ENCODE assay signal across 22 mouse cellular contexts in genomic region chr3:63637913-63638312, GRCm38 (mm10).
A peak's percentile ranks its signal among the peaks of the same experiment; 100 is the strongest.
DNase-seq lines count a peak whose midpoint lies in the region; ATAC-seq lines count a peak whose summit lies in the region.
"Had no signal": no experiment of that assay in that cellular context is flagged by ENCODE, and none has a peak within 500 bp of the region (broad histone marks: within the 10 kb centered on the region; RNA-seq: fewer than 3 reads in every experiment).

No protein-coding gene starts in this region.

- no peak overlapping the region for H3K27ac ChIP-seq in neural tube, embryonic 12.5 days
- no peak overlapping the region for H3K27ac ChIP-seq in neural tube, embryonic 15.5 days (replicated peaks)
- H3K27ac ChIP-seq: forebrain, embryonic 10.5 days; heart, adult 2 months; kidney, embryonic 15.5 days; liver, embryonic 13.5 days; neural tube, embryonic 13.5 days; stomach, embryonic 15.5 days had no signal

- no peak overlapping the region for H3K4me2 ChIP-seq in neural tube, embryonic 12.5 days (replicated peaks)
- H3K4me2 ChIP-seq in neural tube, embryonic 15.5 days: no peak overlapping the region
- H3K4me2 ChIP-seq: kidney, embryonic 15.5 days; liver, embryonic 13.5 days; neural tube, embryonic 13.5 days; stomach, embryonic 15.5 days had no signal

- WGBS in neural tube, embryonic 12.5 days: 82% methylated on average over 5 of the region's 5 CpGs
- 71% methylated on average over 5 of the region's 5 CpGs for WGBS in neural tube, embryonic 15.5 days

- H3K9me3 ChIP-seq in neural tube, embryonic 12.5 days: no peaks in the 10 kb centered on the region
- no peaks in the 10 kb centered on the region for H3K9me3 ChIP-seq in neural tube, embryonic 15.5 days (replicated peaks)
- H3K9me3 ChIP-seq: forebrain, embryonic 10.5 days; kidney, embryonic 15.5 days; liver, embryonic 13.5 days; neural tube, embryonic 13.5 days; stomach, embryonic 15.5 days had no signal

- H3K4me3 ChIP-seq in neural tube, embryonic 12.5 days: no peak overlapping the region
- no peak overlapping the region for H3K4me3 ChIP-seq in neural tube, embryonic 15.5 days (replicated peaks)
- H3K4me3 ChIP-seq: forebrain, embryonic 10.5 days; heart, adult 2 months; kidney, embryonic 15.5 days; liver, embryonic 13.5 days; neural tube, embryonic 13.5 days; stomach, embryonic 15.5 days had no signal

- H3K4me1 ChIP-seq in neural tube, embryonic 12.5 days: no peaks in the 10 kb centered on the region
- 0 out of 2 replicates have a peak, but pooled peaks cover 4% of the 10 kb centered on the region for H3K4me1 ChIP-seq in neural tube, embryonic 15.5 days
- H3K4me1 ChIP-seq: forebrain, embryonic 10.5 days; kidney, embryonic 15.5 days; liver, embryonic 13.5 days; stomach, embryonic 15.5 days had no signal

- peak; percentile 81 for ATAC-seq in frontal cortex, adult (ENCODE audit: low TSS enrichment)
- ATAC-seq in neural tube, embryonic 12.5 days (ENCODE audit: low FRiP score, low read depth): 0 out of 2 replicates have a peak, but pooled peaks have one; percentile 41
- ATAC-seq in neural tube, embryonic 15.5 days (ENCODE audit: low FRiP score): no peak

- H3K27me3 ChIP-seq in neural tube, embryonic 12.5 days (replicated peaks): no peaks in the 10 kb centered on the region
- no peaks in the 10 kb centered on the region for H3K27me3 ChIP-seq in neural tube, embryonic 15.5 days (replicated peaks)
- H3K27me3 ChIP-seq: kidney, embryonic 15.5 days; liver, embryonic 13.5 days; neural tube, embryonic 13.5 days; stomach, embryonic 15.5 days had no signal

- no peak for DNase-seq in frontal cortex, postnatal 25 days (ENCODE audit: low spot score in 2 of 2)
- peak; percentile 8 to 34 for DNase-seq in layer of hippocampus, adult 18-20 months (ENCODE audit: low spot score in 2 of 2)
- no peak for DNase-seq in layer of hippocampus, adult 9-10 months (ENCODE audit: low spot score)
- DNase-seq in layer of hippocampus, postnatal 36 days: peak; percentile 4 to 19
- DNase-seq in heart, adult 8-10 months (ENCODE audit: low spot score): no peak
- DNase-seq: adrenal gland, postnatal 10 days; cerebellum, adult 9-11 months; gastrocnemius, postnatal 36 days; heart, adult 2 months; kidney, adult 11 months; kidney, postnatal 36 days; liver, embryonic 13.5 days; lung, adult 2 months; thymus, adult 18-20 months; thymus, postnatal 4 days had no signal

- no peak overlapping the region for H3K9ac ChIP-seq in neural tube, embryonic 12.5 days
- H3K9ac ChIP-seq in neural tube, embryonic 15.5 days (replicated peaks): no peak overlapping the region
- H3K9ac ChIP-seq: kidney, embryonic 15.5 days; liver, embryonic 13.5 days; neural tube, embryonic 13.5 days; stomach, embryonic 15.5 days had no signal

- H3K36me3 ChIP-seq in neural tube, embryonic 12.5 days: no peaks in the 10 kb centered on the region
- no peaks in the 10 kb centered on the region for H3K36me3 ChIP-seq in neural tube, embryonic 15.5 days
- H3K36me3 ChIP-seq: forebrain, embryonic 10.5 days; kidney, embryonic 15.5 days; liver, embryonic 13.5 days; neural tube, embryonic 13.5 days; stomach, embryonic 15.5 days had no signal

Comparison
In these comparisons a context has a peak if more than half of its experiments do, and no peak if none do; other contexts are left out.
1. DNase-seq: peak in layer of hippocampus, adult 18-20 months (2 of 2) and layer of hippocampus, postnatal 36 days (2 of 2); none in frontal cortex, postnatal 25 days (0 of 2), layer of hippocampus, adult 9-10 months (single experiment) and heart, adult 8-10 months (single experiment).